Mouse (Mus musculus) limb, embryonic 13.5 days (tissue): Measurements from ENCODE around the gene Cntn5. TPM values are rescaled to one million over a fixed set of nuclear protein-coding genes. Genes with fewer than 3 reads are reported as not detected.

Experiments
- ATAC-seq: fragments of 200-750 bp; cut with Nextera tagmentation; 2 replicates; pipeline ENCODE4 v1.8.0; 2017; ENCODE audit warnings: low read depth, moderate number of reproducible peaks, moderate TSS enrichment; ENCODE audit not compliant: low FRiP score
- H3K27ac ChIP-seq: fragments of 300-500 bp; sonication (generic); 2 replicates; pipeline ENCODE4 v1.5.1; 2015; ENCODE audit warnings: inconsistent platforms, mild to moderate bottlenecking, moderate library complexity
- H3K27me3 ChIP-seq: fragments of 300-500 bp; sonication (generic); 2 replicates; pipeline ENCODE4 v1.6.1; 2015; ENCODE audit warnings: mild to moderate bottlenecking, inconsistent platforms
- H3K36me3 ChIP-seq: fragments of 300-500 bp; sonication (generic); 2 replicates; pipeline ENCODE4 v1.6.1; 2015; ENCODE audit warnings: inconsistent platforms, mild to moderate bottlenecking, moderate library complexity
- H3K4me1 ChIP-seq: fragments of 300-500 bp; sonication (generic); 2 replicates; pipeline ENCODE4 v1.6.1; 2015; ENCODE audit warnings: inconsistent platforms
- H3K4me2 ChIP-seq: fragments of 300-500 bp; sonication (generic); replicated peaks from 2 replicates; pipeline ENCODE4 v1.6.1; 2015; ENCODE audit warnings: inconsistent platforms, mild to moderate bottlenecking, moderate library complexity
- H3K4me3 ChIP-seq: fragments of 300-500 bp; sonication (generic); 2 replicates; pipeline ENCODE4 v1.5.1; 2015; ENCODE audit warnings: moderate library complexity, mild to moderate bottlenecking, inconsistent platforms
- H3K9ac ChIP-seq: fragments of 300-500 bp; sonication (generic); 2 replicates; pipeline ENCODE4 v1.6.1; 2015; ENCODE audit warnings: mild to moderate bottlenecking, inconsistent platforms
- H3K9me3 ChIP-seq: fragments of 300-500 bp; sonication (generic); 2 replicates; pipeline ENCODE4 v1.6.1; 2016; ENCODE audit warnings: inconsistent platforms
- WGBS: fragments of 180-500 bp; shearing (Covaris S2); methylation state at CpG from one replicate; pipeline ENCODE4 v1.1.7; 2015; 5-methylcytosine and 5-hydroxymethylcytosine counted together
- polyA plus RNA-seq: library from polyadenylated mRNA; unstranded; fragments of >200 nt; fragmentation: Nextera tagmentation; extraction: Ambion mirVana; gene quantifications from 2 replicates; pipeline ENCODE4 v1.2.1, GENCODE M21; 2015

Cntn5 gene
- 1.4 and 1.7 TPM in 2 replicates for polyA plus RNA-seq

- Histone ChIP-seq H3K4me1 (peaks cover 10% of the 10 kb centered on the region; the same call in 1 of the 2 replicates), H3K27me3 (peaks cover 18% of the 10 kb centered on the region), H3K4me2 (peak within 1 kb of the TSS; percentile 71), H3K9me3 (no peaks in the 10 kb centered on the region), H3K27ac (no peak within 1 kb of the TSS), H3K36me3 (no peaks in the 10 kb centered on the region), H3K4me3 (peak within 1 kb of the TSS; percentile 37), H3K9ac (no peak within 1 kb of the TSS; the same call in 1 of the 2 replicates)
- 3% methylated on average over 28 of the region's 28 CpGs for WGBS
- ATAC-seq = peak; percentile 61; the same call in 1 of the 2 replicates
These were observed at the start of gene Cntn5 for GRCm38 (mm10) chr9:10904616-10905363. TSS of gene Cntn5 (minus strand) at chr9:10904775.

DNA sequence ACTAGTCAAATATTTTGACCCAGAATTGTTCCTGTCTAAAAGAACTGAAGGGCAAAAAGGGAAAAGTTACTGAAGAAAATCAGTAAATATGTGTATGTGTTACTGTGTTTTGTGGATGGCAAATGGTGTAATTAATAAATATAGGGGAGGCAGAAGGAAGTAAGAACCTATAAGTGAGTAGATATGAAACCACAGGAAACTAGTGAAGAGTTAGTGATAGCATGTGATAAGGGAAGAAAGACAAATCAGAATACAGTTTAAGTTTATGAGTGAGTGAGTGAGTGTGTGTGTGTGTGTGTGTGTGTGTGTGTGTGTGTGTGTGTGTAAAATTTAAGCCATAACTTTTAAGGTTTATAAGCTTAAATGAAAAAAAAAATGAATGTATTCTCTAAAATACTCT is 45.9 kb upstream of the Cntn5 start:
- no peak overlapping the region for H3K27ac ChIP-seq
- no peak overlapping the region for H3K9ac ChIP-seq
- no peaks in the 10 kb centered on the region for H3K27me3 ChIP-seq
- H3K4me1 ChIP-seq = no peaks in the 10 kb centered on the region
- ATAC-seq = no peak
- H3K36me3 ChIP-seq = no peaks in the 10 kb centered on the region
- H3K4me3 ChIP-seq = no peak overlapping the region
- H3K4me2 ChIP-seq = no peak overlapping the region
- no peaks in the 10 kb centered on the region for H3K9me3 ChIP-seq

GRCm38 (mm10) chr9:10909573-10909972 is 5.0 kb upstream of the Cntn5 start:
- ATAC-seq = peak; percentile 64; the same call in 1 of the 2 replicates
- Histone ChIP-seq H3K27me3 (peaks cover 9% of the 10 kb centered on the region), H3K36me3 (no peaks in the 10 kb centered on the region), H3K9me3 (no peaks in the 10 kb centered on the region), H3K4me1 (peaks cover 6% of the 10 kb centered on the region; the same call in 1 of the 2 replicates), H3K4me2 (0 out of 2 replicates have a peak overlapping the region, but pooled peaks have one; percentile 9), H3K4me3 (no peak overlapping the region), H3K9ac (no peak overlapping the region), H3K27ac (no peak overlapping the region)
- 22% methylated on average over 5 of the region's 5 CpGs for WGBS

GRCm38 (mm10) chr9:10905696-10906095 is 1.1 kb upstream of the Cntn5 start:
- Histone ChIP-seq H3K4me2 (no peak overlapping the region), H3K36me3 (no peaks in the 10 kb centered on the region), H3K27ac (no peak overlapping the region), H3K4me1 (peaks cover 10% of the 10 kb centered on the region; the same call in 1 of the 2 replicates), H3K9me3 (no peaks in the 10 kb centered on the region), H3K27me3 (peaks cover 18% of the 10 kb centered on the region), H3K9ac (no peak overlapping the region), H3K4me3 (no peak overlapping the region)
- WGBS = 48% methylated on average over 9 of the region's 9 CpGs
- ATAC-seq = no peak

GRCm38 (mm10) chr9:10879758-10880157 is 24.8 kb downstream of the Cntn5 start:
- no peak overlapping the region for H3K27ac ChIP-seq
- no peak for ATAC-seq
- WGBS = 50% methylated on average over 1 of the region's 1 CpGs

DNA sequence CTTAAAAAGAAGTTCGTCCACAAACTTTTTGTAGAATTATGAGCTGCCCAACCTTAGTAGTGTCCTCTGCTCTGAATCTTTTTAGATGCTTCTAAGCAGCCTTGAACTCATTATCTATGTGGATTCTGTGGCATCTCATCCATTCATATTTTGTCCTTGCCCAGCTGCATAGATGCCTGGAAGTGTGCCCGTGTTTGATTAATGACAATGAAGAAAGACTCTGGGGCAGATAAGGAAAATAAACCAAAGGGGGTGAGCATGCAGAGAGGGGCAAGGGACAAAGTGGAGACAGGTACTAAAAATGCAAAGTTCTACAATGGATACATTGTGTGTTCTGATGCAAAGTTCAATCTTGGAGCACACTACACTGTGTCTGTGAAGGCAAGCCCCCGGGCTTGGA is 30.7 kb downstream of the Cntn5 start:
- Histone ChIP-seq H3K4me3 (no peak overlapping the region), H3K4me2 (no peak overlapping the region), H3K36me3 (no peaks in the 10 kb centered on the region), H3K9me3 (no peaks in the 10 kb centered on the region), H3K27ac (no peak overlapping the region), H3K4me1 (no peaks in the 10 kb centered on the region), H3K27me3 (no peaks in the 10 kb centered on the region), H3K9ac (no peak overlapping the region)
- WGBS = 81% methylated on average over 3 of the region's 3 CpGs
- no peak for ATAC-seq

More at GRCm38 (mm10) chr9:10879758-10880157, 24.8 kb downstream of the Cntn5 start:
- no peaks in the 10 kb centered on the region for H3K27me3 ChIP-seq
- H3K4me3 ChIP-seq = no peak overlapping the region
- no peaks in the 10 kb centered on the region for H3K9me3 ChIP-seq
- no peak overlapping the region for H3K4me2 ChIP-seq
- H3K36me3 ChIP-seq = no peaks in the 10 kb centered on the region
- no peaks in the 10 kb centered on the region for H3K4me1 ChIP-seq
- H3K9ac ChIP-seq = no peak overlapping the region

GRCm38 (mm10) chr9:10856204-10856892 is 48.2 kb downstream of the Cntn5 start:
- Histone ChIP-seq H3K27ac (no peak overlapping the region), H3K4me3 (no peak overlapping the region), H3K4me1 (no peaks in the 10 kb centered on the region), H3K36me3 (no peaks in the 10 kb centered on the region), H3K9ac (no peak overlapping the region), H3K27me3 (no peaks in the 10 kb centered on the region), H3K9me3 (no peaks in the 10 kb centered on the region), H3K4me2 (no peak overlapping the region)
- WGBS = 62% methylated on average over 3 of the region's 3 CpGs
- ATAC-seq = no peak

GRCm38 (mm10) chr9:10816711-10817110 is 87.9 kb downstream of the Cntn5 start:
- no peaks in the 10 kb centered on the region for H3K36me3 ChIP-seq
- H3K9ac ChIP-seq = no peak overlapping the region
- H3K9me3 ChIP-seq = no peaks in the 10 kb centered on the region
- H3K27me3 ChIP-seq = no peaks in the 10 kb centered on the region
- no peak overlapping the region for H3K27ac ChIP-seq
- H3K4me3 ChIP-seq = no peak overlapping the region
- no peak overlapping the region for H3K4me2 ChIP-seq
- WGBS = 83% methylated on average over 1 of the region's 1 CpGs
- no peaks in the 10 kb centered on the region for H3K4me1 ChIP-seq
- no peak for ATAC-seq

DNA sequence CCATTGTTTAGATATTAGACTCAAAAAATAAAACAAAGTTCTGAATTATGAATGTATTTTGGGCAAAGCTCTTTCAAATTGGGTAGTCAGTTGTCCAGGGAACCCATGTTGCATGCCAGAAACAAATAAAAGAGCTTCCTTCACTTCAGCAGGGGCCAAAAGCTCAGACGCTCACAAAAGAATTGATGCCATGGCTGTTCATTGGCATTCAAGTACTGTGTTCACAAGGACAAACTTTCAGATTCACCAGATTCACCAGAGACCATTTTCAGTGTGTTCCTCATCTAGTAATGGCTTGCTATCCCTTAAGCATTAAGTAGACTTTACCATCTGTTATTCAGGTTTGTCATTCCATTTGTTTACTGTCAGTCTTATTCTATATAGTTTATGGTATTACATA is 107.4 kb downstream of the Cntn5 start:
- H3K27ac ChIP-seq = no peak overlapping the region
- no peaks in the 10 kb centered on the region for H3K36me3 ChIP-seq
- H3K9me3 ChIP-seq = no peaks in the 10 kb centered on the region
- no peaks in the 10 kb centered on the region for H3K4me1 ChIP-seq
- no peak overlapping the region for H3K4me2 ChIP-seq
- H3K9ac ChIP-seq = no peak overlapping the region
- WGBS = 93% methylated on average over 1 of the region's 1 CpGs
- no peak overlapping the region for H3K4me3 ChIP-seq
- no peaks in the 10 kb centered on the region for H3K27me3 ChIP-seq
- no peak for ATAC-seq

DNA sequence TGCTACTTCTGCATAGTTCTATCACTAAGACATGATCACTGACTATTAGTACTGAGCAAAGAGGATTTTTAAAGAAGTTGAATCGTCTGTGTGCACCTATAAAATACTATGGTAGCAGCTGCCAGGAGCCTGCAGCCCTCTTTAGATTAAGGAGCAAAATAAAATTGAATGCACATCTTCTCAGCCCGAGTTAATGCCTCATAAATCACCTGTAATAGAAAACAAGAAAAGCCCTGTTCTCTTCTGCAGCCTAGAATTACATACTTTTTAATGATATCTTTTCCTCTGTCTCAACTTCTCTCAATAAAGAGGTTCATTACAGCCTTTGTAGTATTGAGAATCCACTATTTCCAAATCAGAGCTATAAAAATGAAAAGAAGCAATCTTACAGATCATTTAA is 109.5 kb downstream of the Cntn5 start:
- Histone ChIP-seq H3K9me3 (no peaks in the 10 kb centered on the region), H3K4me3 (no peak overlapping the region), H3K36me3 (no peaks in the 10 kb centered on the region), H3K4me1 (no peaks in the 10 kb centered on the region), H3K4me2 (no peak overlapping the region), H3K9ac (no peak overlapping the region), H3K27me3 (no peaks in the 10 kb centered on the region), H3K27ac (no peak overlapping the region)
- no peak for ATAC-seq
- WGBS = 30% methylated on average over 2 of the region's 2 CpGs

GRCm38 (mm10) chr9:10731878-10732277 is 172.7 kb downstream of the Cntn5 start:
- ATAC-seq = no peak
- no peaks in the 10 kb centered on the region for H3K9me3 ChIP-seq
- H3K27ac ChIP-seq = no peak overlapping the region
- H3K4me1 ChIP-seq = no peaks in the 10 kb centered on the region
- no peaks in the 10 kb centered on the region for H3K36me3 ChIP-seq
- no peak overlapping the region for H3K4me3 ChIP-seq
- 90% methylated on average over 2 of the region's 2 CpGs for WGBS
- no peaks in the 10 kb centered on the region for H3K27me3 ChIP-seq
- H3K4me2 ChIP-seq = no peak overlapping the region
- H3K9ac ChIP-seq = no peak overlapping the region

DNA sequence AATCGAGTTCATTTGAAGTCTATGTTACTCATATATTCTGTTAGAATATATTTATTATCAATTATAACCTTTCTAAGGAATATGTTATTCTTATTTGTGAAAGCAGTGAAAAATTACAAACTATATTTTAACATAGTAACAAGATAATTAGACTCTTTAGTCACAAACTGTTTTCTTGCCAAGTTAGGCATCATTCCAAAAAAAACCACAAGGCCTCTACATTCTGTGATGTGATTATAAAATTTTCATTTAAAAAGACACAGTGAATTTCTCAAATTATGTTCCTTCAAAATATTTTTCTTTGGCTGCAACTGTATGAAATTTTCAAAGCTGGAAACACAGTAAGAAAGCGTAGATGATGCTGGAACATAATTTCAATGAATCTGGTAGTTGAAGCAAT is 180.4 kb downstream of the Cntn5 start:
- Histone ChIP-seq H3K9me3 (no peaks in the 10 kb centered on the region), H3K4me3 (no peak overlapping the region), H3K27me3 (no peaks in the 10 kb centered on the region), H3K4me1 (no peaks in the 10 kb centered on the region), H3K27ac (no peak overlapping the region), H3K9ac (no peak overlapping the region), H3K4me2 (no peak overlapping the region), H3K36me3 (no peaks in the 10 kb centered on the region)
- ATAC-seq = no peak
- 84% methylated on average over 2 of the region's 2 CpGs for WGBS
